Mouse (Mus musculus) gastrocnemius, adult 18-20 months (tissue): ENCODE results near the gene Surf4. TPM values are rescaled to one million over a fixed set of nuclear protein-coding genes. Genes with fewer than 3 reads are reported as not detected.

Experiments
- DNase-seq: peaks from one replicate; pipeline ENCODE4 v3.0.0; 2021; ENCODE audit warnings: low spot score
- long read RNA-seq, 2 experiments: library from polyadenylated mRNA; stranded (forward); transcript quantifications; one replicate each; pipeline ENCODE4 v2.0.0; 2021
- total RNA-seq, 2 experiments: library from RNA; stranded (reverse); gene quantifications; 2 replicates each; pipeline ENCODE4 v1.2.3; 2021

Surf4 gene
- total RNA-seq: 10 to 100 TPM; 69.8 to 70.0 TPM
- long read RNA-seq, experiment 1, transcript Surf4-201 (6 exons, 3,281 nt): major isoform, 137 of 159 reads
- long read RNA-seq, experiment 1, partial matches to known transcripts: 4 of 159 reads
- long read RNA-seq, experiment 1, other reads (novel, unspliced or antisense): 18 of 159 reads
- long read RNA-seq, experiment 2, transcript Surf4-201 (6 exons, 3,281 nt): major isoform, 150 of 177 reads
- long read RNA-seq, experiment 2, partial matches to known transcripts: 6 of 177 reads
- long read RNA-seq, experiment 2, other reads (novel, unspliced or antisense): 21 of 177 reads

- DNase-seq: peak; percentile 89
These were observed at the start of gene Surf4, which contains the start of gene Stkld1 for GRCm38 (mm10) chr2:26933304-26934055. Gene Surf4 (minus strand): TSS chr2:26933928. Gene Stkld1 (plus strand): TSS chr2:26934047.

- no peak for DNase-seq
These were observed 46.6 kb upstream of the Surf4 start for GRCm38 (mm10) chr2:26980361-26980760.

- no peak for DNase-seq
These were observed 40.2 kb upstream of the Surf4 start for GRCm38 (mm10) chr2:26973960-26974359.

- no peak for DNase-seq
These were observed 39.4 kb upstream of the Surf4 start, which contains the start of gene Adamts13 for GRCm38 (mm10) chr2:26973116-26973515. Gene Adamts13 (plus strand): TSS chr2:26973416.

GRCm38 (mm10) chr2:26967262-26967661 lies 33.5 kb upstream of the Surf4 start:
- no peak for DNase-seq

- DNase-seq: no peak
These were observed 31.1 kb upstream of the Surf4 start for GRCm38 (mm10) chr2:26964724-26965370.

- peak; percentile 94 for DNase-seq
These were observed 30.4 kb upstream of the Surf4 start, which contains the start of gene Rexo4 for GRCm38 (mm10) chr2:26963923-26964723. Gene Rexo4 (minus strand): TSS chr2:26964386.

GRCm38 (mm10) chr2:26960756-26961155 lies 27.0 kb upstream of the Surf4 start:
- no peak for DNase-seq

GRCm38 (mm10) chr2:26957488-26957859 lies 23.7 kb upstream of the Surf4 start:
- no peak for DNase-seq

GRCm38 (mm10) chr2:26956811-26957487 lies 23.2 kb upstream of the Surf4 start:
- DNase-seq: no peak

GRCm38 (mm10) chr2:26954735-26955395 lies 21.1 kb upstream of the Surf4 start:
- no peak for DNase-seq

- DNase-seq: no peak
These were observed 19.1 kb upstream of the Surf4 start for GRCm38 (mm10) chr2:26952866-26953265.

GRCm38 (mm10) chr2:26952193-26952592 lies 18.5 kb upstream of the Surf4 start:
- DNase-seq: no peak

GRCm38 (mm10) chr2:26951346-26951905 lies 17.7 kb upstream of the Surf4 start:
- no peak for DNase-seq

GRCm38 (mm10) chr2:26950411-26950810 lies 16.7 kb upstream of the Surf4 start:
- DNase-seq: no peak

GRCm38 (mm10) chr2:26943253-26943652 lies 9.5 kb upstream of the Surf4 start:
- no peak for DNase-seq

GRCm38 (mm10) chr2:26941539-26941938 lies 7.8 kb upstream of the Surf4 start:
- no peak for DNase-seq

GRCm38 (mm10) chr2:26936425-26936824 lies 2.7 kb upstream of the Surf4 start:
- DNase-seq: no peak

- no peak for DNase-seq
These were observed 1.6 kb upstream of the Surf4 start for GRCm38 (mm10) chr2:26935286-26935685.
